In genomic region chr10:63869123-63869522, GRCm38 (mm10) we compare ENCODE assay signal across 23 mouse cellular contexts. TPM values are rescaled to one million over a fixed set of nuclear protein-coding genes. Genes with fewer than 3 reads are reported as not detected.
"Had no signal": no experiment of that assay in that cellular context is flagged by ENCODE, and none has a peak within 500 bp of the region (broad histone marks: within the 10 kb centered on the region; RNA-seq: fewer than 3 reads in every experiment).

No protein-coding gene starts in this region.

- ATAC-seq: midbrain, embryonic 16.5 days had no signal

- H3K9me3 ChIP-seq: midbrain, embryonic 10.5 days; midbrain, embryonic 12.5 days; neural tube, embryonic 13.5 days; neural tube, embryonic 15.5 days had no signal

- DNase-seq: lung, adult 18-20 months; lung, embryonic 14.5 days; lung, postnatal 4 days; midbrain, embryonic 14.5 days; retina, postnatal 1 day; right cerebral cortex, adult 18-20 months; right cerebral cortex, postnatal 25 days; right cerebral cortex, postnatal 4 days; spleen, adult 18-20 months; thymus, adult 18-20 months; thymus, postnatal 14 days; thymus, postnatal 36 days had no signal

- H3K36me3 ChIP-seq: midbrain, embryonic 10.5 days; midbrain, embryonic 12.5 days; neural tube, embryonic 13.5 days; neural tube, embryonic 15.5 days had no signal

- H3K4me1 ChIP-seq: midbrain, embryonic 10.5 days; midbrain, embryonic 12.5 days; neural tube, embryonic 13.5 days; neural tube, embryonic 15.5 days had no signal

- H3K4me2 ChIP-seq: lung, embryonic 14.5 days; midbrain, embryonic 12.5 days; neural tube, embryonic 13.5 days; neural tube, embryonic 15.5 days had no signal

- H3K9ac ChIP-seq: lung, embryonic 14.5 days; midbrain, embryonic 12.5 days; neural tube, embryonic 13.5 days; neural tube, embryonic 15.5 days had no signal

- H3K27me3 ChIP-seq: midbrain, embryonic 12.5 days; neural tube, embryonic 13.5 days; neural tube, embryonic 15.5 days had no signal

- H3K27ac ChIP-seq: midbrain, embryonic 10.5 days; midbrain, embryonic 12.5 days; neural tube, embryonic 13.5 days; neural tube, embryonic 15.5 days had no signal

- H3K4me3 ChIP-seq: midbrain, embryonic 10.5 days; midbrain, embryonic 12.5 days; myocyte; neural tube, embryonic 13.5 days; neural tube, embryonic 15.5 days had no signal

RNA-seq across cellular contexts. Expression of gene Gm10118, which starts 58.1 kb away (rescaled TPM):
- total RNA-seq: megakaryocyte, adult 5-6 weeks; megakaryocyte-erythroid progenitor cell, adult 5-6 weeks had no signal
- polyA plus RNA-seq: liver, embryonic 16.5 days; midbrain, embryonic 10.5 days; myocyte; small intestine, adult 2 months; thymus, postnatal 0 days had no signal
